Mouse (Mus musculus) leukemia stem cell, adult 10-12 weeks (primary cell): Measurements from ENCODE around the gene Trap1a. TPM values are rescaled to one million over a fixed set of nuclear protein-coding genes. Genes with fewer than 3 reads are reported as not detected.

Source experiments
- polyA plus RNA-seq: library from polyadenylated mRNA; stranded (reverse); fragments of >175 nt; gene quantifications from 2 replicates; pipeline ENCODE4 v1.2.3, GENCODE M21; 2012; ENCODE audit warnings: low replicate concordance

Gene Trap1a
- not detected in 2 replicates for polyA plus RNA-seq

DNA sequence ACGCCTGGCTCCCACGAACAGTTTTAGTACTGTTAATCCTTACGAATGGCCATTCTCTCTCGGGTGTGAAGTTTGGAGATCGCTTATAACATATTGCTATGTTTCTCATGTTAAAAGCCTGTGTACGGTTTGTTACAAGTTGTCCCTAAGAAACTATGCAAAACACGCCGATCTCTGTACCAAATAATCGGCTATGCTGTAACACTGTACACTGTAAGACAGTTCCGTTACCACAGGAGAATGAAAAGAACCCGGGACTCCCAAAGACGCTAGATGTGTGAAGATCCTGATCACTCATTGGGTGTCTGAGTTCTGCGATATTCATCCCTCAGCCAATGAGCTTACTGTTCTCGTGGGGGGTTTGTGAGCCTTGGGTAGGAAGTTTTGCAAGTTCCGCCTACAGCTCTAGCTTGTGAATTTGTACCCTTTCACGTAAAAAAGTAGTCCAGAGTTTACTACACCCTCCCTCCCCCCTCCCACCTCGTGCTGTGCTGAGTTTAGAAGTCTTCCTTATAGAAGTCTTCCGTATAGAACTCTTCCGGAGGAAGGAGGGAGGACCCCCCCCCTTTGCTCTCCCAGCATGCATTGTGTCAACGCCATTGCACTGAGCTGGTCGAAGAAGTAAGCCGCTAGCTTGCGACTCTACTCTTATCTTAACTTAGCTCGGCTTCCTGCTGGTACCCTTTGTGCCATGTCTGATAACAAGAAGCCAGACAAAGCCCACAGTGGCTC is at the start of gene Trap1a:
TSS of gene Trap1a (plus strand) at position 421 of the 732 bp plus-strand sequence.

Other genes starting within 250 kb of the Trap1a start
- gene Serpina7, start 248.4 kb upstream of the Trap1a start, polyA plus RNA-seq, result not detected in 2 replicates
- gene 4930513O06Rik, start 247.4 kb upstream of the Trap1a start, polyA plus RNA-seq, result not detected in 2 replicates
- not detected in 2 replicates for gene 4933428M09Rik, start 154.5 kb upstream of the Trap1a start, polyA plus RNA-seq
- not detected in 2 replicates for gene Mum1l1, start 123.6 kb upstream of the Trap1a start, polyA plus RNA-seq
- gene D330045A20Rik, start 146.7 kb downstream of the Trap1a start, polyA plus RNA-seq, result 0.16 and 0.54 TPM in 2 replicates
- 8.7 and 9.5 TPM in 2 replicates for gene Rnf128, start 229.6 kb downstream of the Trap1a start, polyA plus RNA-seq